Mouse (Mus musculus): Measurements from ENCODE around the gene Dscaml1. TPM values are rescaled to one million over a fixed set of nuclear protein-coding genes. Genes with fewer than 3 reads are reported as not detected.

Gene Dscaml1
- polyA plus RNA-seq, 2 experiments: not detected

GRCm38 (mm10) chr9:45614616-45615015 is 188.2 kb downstream of the Dscaml1 start:
- H3K4me2 ChIP-seq (ENCODE audit: low read depth): no peak overlapping the region
- no peak overlapping the region for H3K4me3 ChIP-seq (ENCODE audit: insufficient read depth in 1 of 2, low read depth in 2 of 2, low read length in 2 of 2)
- no peak overlapping the region for H3K27ac ChIP-seq
- no peak for ATAC-seq (ENCODE audit: insufficient read depth)
- H3K4me1 ChIP-seq (replicated peaks; ENCODE audit: control insufficient read depth in 2 of 2, insufficient read depth in 2 of 2, low read length in 1 of 2): no peaks in the 10 kb centered on the region
- no peak for DNase-seq (ENCODE audit: low read depth in 3 of 3, low spot score in 3 of 3)
- TF ChIP-seq CTCF (IDR thresholded peaks at IDR 0.05; ENCODE audit: low read depth) (no peak), EP300 (IDR thresholded peaks at IDR 0.05; ENCODE audit: low read depth) (no peak)
- H3K9ac ChIP-seq (replicated peaks): no peak overlapping the region
- no peaks in the 10 kb centered on the region for H3K27me3 ChIP-seq (ENCODE audit: control insufficient read depth, insufficient read depth, low read length)
- 42% methylated on average over 1 of the region's 1 CpGs for WGBS (ENCODE audit: insufficient replicate concordance)
- no peaks in the 10 kb centered on the region for H3K9me3 ChIP-seq (ENCODE audit: control insufficient read depth, low read length)
- no peaks in the 10 kb centered on the region for H3K36me3 ChIP-seq (replicated peaks; ENCODE audit: control insufficient read depth, insufficient read depth, low read depth)

GRCm38 (mm10) chr9:45617889-45618288 is 191.5 kb downstream of the Dscaml1 start:
- no peaks in the 10 kb centered on the region for H3K4me1 ChIP-seq (replicated peaks; ENCODE audit: control insufficient read depth in 2 of 2, insufficient read depth in 2 of 2, low read length in 1 of 2)
- H3K27ac ChIP-seq: no peak overlapping the region
- H3K9ac ChIP-seq (replicated peaks): no peak overlapping the region
- no peak for DNase-seq (ENCODE audit: low read depth in 3 of 3, low spot score in 3 of 3)
- 69% methylated on average over 10 of the region's 10 CpGs for WGBS (ENCODE audit: insufficient replicate concordance)
- no peak for TF ChIP-seq EP300 (IDR thresholded peaks at IDR 0.05; ENCODE audit: low read depth)
- no peak for TF ChIP-seq CTCF (IDR thresholded peaks at IDR 0.05; ENCODE audit: low read depth)
- no peak for ATAC-seq (ENCODE audit: insufficient read depth)
- no peaks in the 10 kb centered on the region for H3K27me3 ChIP-seq (ENCODE audit: control insufficient read depth, insufficient read depth, low read length)
- no peaks in the 10 kb centered on the region for H3K36me3 ChIP-seq (replicated peaks; ENCODE audit: control insufficient read depth, insufficient read depth, low read depth)
- no peaks in the 10 kb centered on the region for H3K9me3 ChIP-seq (ENCODE audit: control insufficient read depth, low read length)
- no peak overlapping the region for H3K4me3 ChIP-seq (ENCODE audit: insufficient read depth in 1 of 2, low read depth in 2 of 2, low read length in 2 of 2)
- H3K4me2 ChIP-seq (ENCODE audit: low read depth): no peak overlapping the region

DNA sequence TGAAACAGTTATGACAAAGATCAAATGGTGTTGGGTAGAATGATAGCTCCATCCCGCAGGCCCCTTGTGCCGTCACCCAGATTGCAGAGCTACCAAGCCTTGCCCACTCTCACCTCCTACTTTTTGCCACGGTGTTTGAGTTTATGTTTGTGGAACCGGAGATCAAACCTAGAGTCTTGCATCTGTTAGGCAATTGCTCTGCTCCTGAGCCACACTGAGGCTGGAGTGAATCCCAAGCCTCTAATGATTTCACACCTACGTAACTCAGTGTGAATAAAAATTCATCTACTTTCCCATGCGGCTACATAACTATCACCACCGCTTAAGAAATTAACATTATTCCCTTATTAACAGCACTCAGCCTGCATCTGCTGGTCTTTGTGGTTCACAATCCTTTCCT is 192.0 kb downstream of the Dscaml1 start:
- DNase-seq (ENCODE audit: low read depth in 3 of 3, low spot score in 3 of 3) (no peak), ATAC-seq (ENCODE audit: insufficient read depth) (no peak)
- Histone ChIP-seq H3K9ac (replicated peaks) (no peak overlapping the region), H3K36me3 (replicated peaks; ENCODE audit: control insufficient read depth, insufficient read depth, low read depth) (no peaks in the 10 kb centered on the region), H3K9me3 (ENCODE audit: control insufficient read depth, low read length) (no peaks in the 10 kb centered on the region), H3K4me1 (replicated peaks; ENCODE audit: control insufficient read depth in 2 of 2, insufficient read depth in 2 of 2, low read length in 1 of 2) (no peaks in the 10 kb centered on the region), H3K4me3 (ENCODE audit: insufficient read depth in 1 of 2, low read depth in 2 of 2, low read length in 2 of 2) (no peak overlapping the region), H3K27ac (no peak overlapping the region), H3K4me2 (ENCODE audit: low read depth) (no peak overlapping the region), H3K27me3 (ENCODE audit: control insufficient read depth, insufficient read depth, low read length) (no peaks in the 10 kb centered on the region)
- TF ChIP-seq CTCF (IDR thresholded peaks at IDR 0.05; ENCODE audit: low read depth): no peak
- no peak for TF ChIP-seq EP300 (IDR thresholded peaks at IDR 0.05; ENCODE audit: low read depth)
- 70% methylated on average over 7 of the region's 7 CpGs for WGBS (ENCODE audit: insufficient replicate concordance)

GRCm38 (mm10) chr9:45620049-45620448 is 193.6 kb downstream of the Dscaml1 start:
- ATAC-seq (ENCODE audit: insufficient read depth) (no peak), DNase-seq (ENCODE audit: low read depth in 3 of 3, low spot score in 3 of 3) (no peak)
- TF ChIP-seq EP300 (IDR thresholded peaks at IDR 0.05; ENCODE audit: low read depth) (no peak), CTCF (IDR thresholded peaks at IDR 0.05; ENCODE audit: low read depth) (no peak)
- Histone ChIP-seq H3K9me3 (ENCODE audit: control insufficient read depth, low read length) (no peaks in the 10 kb centered on the region), H3K27me3 (ENCODE audit: control insufficient read depth, insufficient read depth, low read length) (no peaks in the 10 kb centered on the region), H3K36me3 (replicated peaks; ENCODE audit: control insufficient read depth, insufficient read depth, low read depth) (no peaks in the 10 kb centered on the region), H3K9ac (replicated peaks) (no peak overlapping the region), H3K4me2 (ENCODE audit: low read depth) (no peak overlapping the region), H3K4me1 (replicated peaks; ENCODE audit: control insufficient read depth in 2 of 2, insufficient read depth in 2 of 2, low read length in 1 of 2) (no peaks in the 10 kb centered on the region), H3K4me3 (ENCODE audit: insufficient read depth in 1 of 2, low read depth in 2 of 2, low read length in 2 of 2) (no peak overlapping the region), H3K27ac (no peak overlapping the region)
- WGBS (ENCODE audit: insufficient replicate concordance): 54% methylated on average over 9 of the region's 9 CpGs

DNA sequence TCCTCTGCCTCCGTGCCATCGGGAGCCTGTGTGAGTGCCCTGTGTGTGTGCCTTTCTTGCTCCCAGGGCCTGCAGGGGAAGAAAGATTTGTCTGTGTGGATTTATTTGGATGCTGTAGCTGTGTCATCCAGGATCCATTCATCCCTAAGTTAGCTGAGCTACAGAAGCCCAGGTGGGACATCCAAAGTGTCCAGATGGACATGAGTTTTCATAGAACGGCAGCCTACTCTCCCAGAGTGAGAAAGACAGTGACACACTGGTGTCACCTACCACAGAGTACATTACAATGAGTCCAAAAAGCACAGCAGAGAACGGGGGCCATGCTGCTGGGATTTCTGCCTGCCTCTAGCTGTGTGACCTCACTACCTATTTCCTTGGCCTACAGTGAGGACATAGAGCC is 194.5 kb downstream of the Dscaml1 start:
- Histone ChIP-seq H3K27ac (no peak overlapping the region), H3K4me2 (ENCODE audit: low read depth) (no peak overlapping the region), H3K4me1 (replicated peaks; ENCODE audit: control insufficient read depth in 2 of 2, insufficient read depth in 2 of 2, low read length in 1 of 2) (no peaks in the 10 kb centered on the region), H3K9me3 (ENCODE audit: control insufficient read depth, low read length) (no peaks in the 10 kb centered on the region), H3K36me3 (replicated peaks; ENCODE audit: control insufficient read depth, insufficient read depth, low read depth) (no peaks in the 10 kb centered on the region), H3K27me3 (ENCODE audit: control insufficient read depth, insufficient read depth, low read length) (no peaks in the 10 kb centered on the region), H3K9ac (replicated peaks) (no peak overlapping the region), H3K4me3 (ENCODE audit: insufficient read depth in 1 of 2, low read depth in 2 of 2, low read length in 2 of 2) (no peak overlapping the region)
- no peak for ATAC-seq (ENCODE audit: insufficient read depth)
- no peak for TF ChIP-seq EP300 (IDR thresholded peaks at IDR 0.05; ENCODE audit: low read depth)
- no peak for TF ChIP-seq CTCF (IDR thresholded peaks at IDR 0.05; ENCODE audit: low read depth)
- WGBS (ENCODE audit: insufficient replicate concordance): 71% methylated on average over 4 of the region's 4 CpGs
- no peak for DNase-seq (ENCODE audit: low read depth in 3 of 3, low spot score in 3 of 3)
